Mouse (Mus musculus): ENCODE results near the gene Lonp2.

- TF ChIP-seq CTCF (IDR thresholded peaks at IDR 0.05; ENCODE audit: low read depth, low read length) (no peak), TAL1 (conservative IDR thresholded peaks at IDR 0.05; ENCODE audit: low read depth, low read length) (no peak), GATA1 (IDR thresholded peaks at IDR 0.05; ENCODE audit: borderline replicate concordance, low read length) (no peak), GATA2 (IDR thresholded peaks at IDR 0.05; ENCODE audit: borderline replicate concordance, low read depth, low read length) (no peak), POLR2AphosphoS5 (IDR thresholded peaks at IDR 0.05; ENCODE audit: insufficient replicate concordance, low read depth, low read length) (no peak)
Observed at GRCm38 (mm10) chr8:86744313-86745220, 120.7 kb downstream of the Lonp2 start.
